Mouse (Mus musculus): ENCODE measurements around the gene Krt79.

Krt79 gene

DNA sequence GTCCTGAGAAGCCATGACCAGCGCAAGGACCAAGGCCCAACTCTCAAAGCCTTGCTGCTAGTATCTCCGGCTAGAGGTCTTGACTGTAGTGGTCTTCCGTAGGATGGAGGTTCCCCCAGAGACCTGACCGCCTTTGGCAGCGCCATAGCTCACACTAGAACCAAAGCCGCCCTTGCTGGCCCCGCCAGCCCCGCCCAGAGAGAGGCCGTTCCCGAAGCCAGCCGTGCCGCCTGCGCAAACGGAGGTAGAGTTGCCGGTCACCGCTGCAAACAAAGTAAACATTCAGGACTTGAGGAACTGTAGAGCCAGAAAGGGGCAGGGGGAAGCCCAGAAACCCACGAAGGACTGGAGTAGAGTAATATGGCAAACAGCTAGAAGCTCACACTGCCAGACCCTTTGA lies 10.5 kb downstream of the Krt79 start:
- no peak for DNase-seq (ENCODE audit: low spot score)

DNA sequence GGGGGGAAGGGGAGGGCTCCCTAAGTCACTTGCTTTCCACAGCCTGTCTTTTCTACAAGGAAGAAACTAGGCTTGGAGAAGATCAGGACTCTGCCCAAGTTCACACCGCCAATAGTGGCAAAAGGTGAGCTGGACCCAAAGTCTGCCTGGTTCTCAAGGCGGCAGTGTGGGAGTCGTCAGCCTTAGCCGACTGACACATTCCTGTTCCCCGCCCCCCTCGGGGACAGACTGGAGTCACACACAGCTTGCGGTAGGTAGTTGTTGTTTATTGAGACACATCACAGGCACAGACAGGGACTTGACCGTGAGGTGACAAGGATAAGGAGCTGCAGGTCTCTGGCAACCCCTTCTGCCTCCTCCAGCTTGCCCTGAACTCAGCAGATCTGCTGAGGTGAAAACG lies 11.0 kb downstream of the Krt79 start:
- DNase-seq (ENCODE audit: low spot score): no peak

DNA sequence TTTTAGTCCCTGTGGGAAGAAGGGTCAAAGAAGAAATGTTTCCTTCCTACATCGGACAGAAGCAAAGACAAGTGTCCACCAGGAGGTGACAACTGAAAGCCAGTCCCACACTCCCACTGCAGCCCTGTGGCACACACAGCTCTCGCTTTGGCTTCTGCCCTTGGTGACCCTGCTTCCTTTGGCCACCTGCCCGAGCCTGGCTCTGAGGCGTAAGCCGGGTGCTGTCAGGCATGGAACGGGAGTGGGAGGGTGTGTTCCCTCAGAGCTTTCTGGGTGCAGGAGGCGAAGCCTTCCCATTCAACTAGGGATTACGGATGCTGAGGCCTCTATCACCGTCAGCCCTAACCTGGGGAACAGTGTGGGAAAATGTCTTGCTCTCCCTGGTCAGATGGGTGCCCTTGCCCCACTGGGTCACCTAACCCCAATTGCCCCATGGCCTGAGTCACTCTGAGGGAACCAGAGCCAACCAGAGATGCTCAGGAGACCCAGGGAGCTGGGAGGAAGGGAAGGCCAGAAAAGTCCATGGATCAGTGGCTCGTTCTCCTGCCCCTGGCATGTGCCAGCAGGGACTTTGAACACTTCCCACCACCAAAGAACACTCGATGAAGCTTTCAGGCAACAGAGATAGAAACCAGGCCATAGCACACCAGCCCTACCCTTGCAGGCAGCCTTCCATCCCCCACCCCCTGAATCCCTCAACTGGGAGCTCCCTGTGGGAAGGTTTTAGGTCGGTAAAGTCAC lies 12.6 kb downstream of the Krt79 start:
- DNase-seq (ENCODE audit: low spot score): peak; percentile 61

DNA sequence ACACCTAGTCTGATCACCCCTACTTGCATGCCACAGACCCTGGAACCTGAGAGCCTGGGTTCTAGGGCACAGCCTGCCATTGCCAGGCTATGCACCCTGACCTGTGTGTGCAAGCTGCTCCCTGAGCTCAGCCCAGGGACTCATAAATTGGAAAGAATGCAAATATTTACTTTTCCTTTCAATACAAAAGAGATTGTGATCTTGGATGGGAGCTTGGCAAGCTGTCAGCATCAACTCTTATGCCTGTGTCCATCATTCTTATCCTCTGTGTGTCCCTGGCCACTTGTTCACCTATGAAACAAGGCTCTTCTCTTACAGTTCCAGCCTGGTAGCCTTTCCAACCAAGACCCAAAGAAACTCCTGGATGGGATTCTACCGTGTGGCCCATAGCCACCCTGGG lies 15.1 kb downstream of the Krt79 start:
- DNase-seq (ENCODE audit: low spot score): no peak

DNA sequence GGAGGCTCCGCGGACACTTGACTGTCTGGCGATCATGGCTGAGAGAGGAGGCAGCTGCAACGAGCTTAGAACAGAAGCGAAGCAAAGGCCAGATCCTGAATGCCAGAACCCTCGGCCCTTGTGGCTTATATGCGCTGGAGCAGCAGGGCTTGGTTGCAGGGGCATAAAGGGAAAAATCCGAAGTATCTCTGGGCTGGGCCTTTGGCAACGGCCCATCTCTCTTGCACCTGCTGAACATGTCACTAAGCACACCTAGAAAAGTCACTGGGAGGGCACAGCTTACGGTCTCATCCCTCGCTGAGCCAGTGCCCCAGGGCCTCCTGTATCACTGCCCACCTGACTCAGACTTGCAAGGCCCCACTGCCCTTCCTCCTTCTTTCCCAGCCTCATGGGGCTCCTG lies 15.5 kb downstream of the Krt79 start, which contains the start of gene Krt4:
TSS of gene Krt4 (minus strand) at position 101 of the 400 bp plus-strand sequence.
- DNase-seq (ENCODE audit: low spot score): no peak

DNA sequence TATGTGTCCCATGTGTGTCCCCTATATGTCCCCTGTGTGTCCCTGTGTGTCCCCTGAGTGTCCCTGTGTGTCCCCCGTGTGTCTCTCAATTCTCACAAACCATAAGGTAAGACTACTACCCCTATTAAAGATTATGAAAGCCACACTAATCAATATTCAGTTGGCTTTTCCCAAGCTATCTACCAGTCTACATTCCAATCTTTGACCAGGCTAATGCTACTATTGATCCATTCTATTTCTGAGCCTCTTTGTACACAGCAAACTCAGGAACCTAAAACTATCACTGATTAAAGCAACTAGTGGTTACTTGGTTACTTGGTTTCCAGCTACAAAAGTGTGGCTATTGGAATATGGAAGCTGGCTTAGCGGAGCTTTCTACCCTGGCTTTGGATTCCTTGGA lies 17.8 kb downstream of the Krt79 start:
- DNase-seq (ENCODE audit: low spot score): no peak

DNA sequence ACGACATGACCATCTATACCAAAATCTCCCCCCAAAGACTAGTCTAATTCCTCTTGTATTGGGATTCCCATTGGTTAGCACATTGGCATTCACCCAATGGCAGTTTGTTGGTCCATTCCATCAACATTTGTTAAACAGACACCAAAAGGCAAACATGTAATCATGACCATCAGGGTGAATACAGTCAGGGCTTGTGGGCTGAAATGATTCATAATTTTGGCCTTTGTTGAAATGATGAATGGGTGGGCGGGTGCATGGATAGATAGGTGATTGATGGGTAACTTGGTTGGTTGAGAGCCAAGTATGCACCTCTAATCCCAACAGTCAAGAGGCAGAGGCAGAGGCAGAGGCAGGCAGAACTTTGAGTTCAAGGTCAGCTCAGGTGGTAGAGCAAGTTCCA lies 24.1 kb downstream of the Krt79 start:
- no peak for DNase-seq (ENCODE audit: low spot score)

DNA sequence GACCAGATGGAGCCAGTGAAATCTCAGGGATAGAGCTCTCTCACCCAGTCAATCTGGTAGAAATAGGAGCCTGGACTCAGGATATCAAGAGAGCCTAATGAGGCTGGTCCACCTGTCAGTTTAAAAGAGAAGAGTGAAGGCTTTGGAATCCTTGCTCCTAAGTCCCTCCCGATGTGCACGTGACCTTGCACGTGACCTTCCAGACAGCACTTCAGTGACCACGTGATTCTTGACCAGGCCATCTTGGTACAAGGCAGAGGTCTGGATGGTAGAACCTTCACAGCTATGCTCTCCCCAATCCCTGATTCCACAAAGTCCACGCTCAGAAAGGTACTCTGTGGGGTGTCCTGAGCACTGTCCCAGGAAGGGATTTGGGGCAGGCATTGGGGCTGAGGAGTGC lies 35.3 kb downstream of the Krt79 start:
- no peak for DNase-seq (ENCODE audit: low spot score)

DNA sequence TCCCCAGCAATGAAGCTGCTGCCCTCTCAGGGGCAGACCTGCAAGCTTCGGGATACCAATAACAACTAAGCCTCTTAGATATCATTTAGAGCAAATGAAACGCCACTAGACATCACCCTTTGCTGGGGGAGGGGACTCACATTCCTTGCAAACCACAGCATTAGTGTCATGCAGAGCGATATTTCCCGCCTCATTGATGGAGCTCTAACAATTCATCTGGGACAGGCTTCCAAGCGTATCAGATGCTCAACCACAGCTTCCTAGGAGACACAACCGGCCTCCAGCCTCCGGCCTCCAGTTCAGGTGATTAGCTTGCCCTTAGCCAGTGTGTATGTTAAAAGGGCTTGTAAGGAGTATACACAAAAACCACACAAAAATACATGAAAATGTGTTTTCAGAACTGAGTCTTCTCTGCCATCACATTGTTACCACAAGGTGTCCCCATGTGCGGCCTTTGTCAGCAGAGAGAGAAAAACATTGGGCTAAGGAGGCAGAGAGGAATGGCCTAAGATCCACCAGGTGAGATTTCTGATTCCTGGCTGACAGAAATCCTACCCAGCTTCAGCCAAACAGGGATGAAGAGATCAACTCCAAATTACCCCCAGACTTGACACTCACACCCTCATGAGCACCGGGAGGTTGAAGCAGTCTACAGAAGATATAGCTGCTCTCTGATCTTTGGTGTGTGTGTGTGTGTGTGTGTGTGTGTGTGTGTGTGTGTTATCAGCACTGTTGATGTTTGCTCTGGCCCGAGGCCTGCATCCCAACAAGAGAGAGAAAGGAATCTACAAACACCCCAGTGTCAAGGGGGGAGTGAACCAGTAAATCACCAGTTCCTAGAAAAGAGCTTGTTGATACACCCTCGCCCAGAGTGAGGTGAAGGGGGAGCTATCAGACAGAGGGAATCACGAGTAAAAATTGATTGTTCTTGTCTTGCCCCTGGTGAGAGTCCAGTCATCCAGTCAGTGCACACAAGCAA lies 37.7 kb downstream of the Krt79 start:
- DNase-seq (ENCODE audit: low spot score): no peak

DNA sequence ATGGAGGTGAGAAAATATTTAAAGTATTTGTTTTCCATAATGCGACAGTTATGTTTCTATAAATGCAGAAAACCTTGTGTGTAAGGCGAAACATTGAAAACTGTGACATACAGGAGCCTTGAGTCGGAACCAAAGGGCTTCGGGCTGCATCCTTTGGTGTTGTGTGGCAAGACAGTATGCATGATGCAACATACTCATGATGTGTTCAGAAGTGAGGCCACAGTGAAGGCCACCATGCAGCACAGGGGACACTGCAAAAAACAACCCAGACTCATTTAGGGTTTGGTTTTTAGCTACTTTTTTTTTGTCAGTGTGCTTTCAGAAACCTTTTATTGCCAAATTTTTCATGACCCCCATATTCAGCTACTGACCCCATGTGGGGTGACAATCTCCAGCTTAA lies 44.9 kb downstream of the Krt79 start:
- no peak for DNase-seq (ENCODE audit: low spot score)

DNA sequence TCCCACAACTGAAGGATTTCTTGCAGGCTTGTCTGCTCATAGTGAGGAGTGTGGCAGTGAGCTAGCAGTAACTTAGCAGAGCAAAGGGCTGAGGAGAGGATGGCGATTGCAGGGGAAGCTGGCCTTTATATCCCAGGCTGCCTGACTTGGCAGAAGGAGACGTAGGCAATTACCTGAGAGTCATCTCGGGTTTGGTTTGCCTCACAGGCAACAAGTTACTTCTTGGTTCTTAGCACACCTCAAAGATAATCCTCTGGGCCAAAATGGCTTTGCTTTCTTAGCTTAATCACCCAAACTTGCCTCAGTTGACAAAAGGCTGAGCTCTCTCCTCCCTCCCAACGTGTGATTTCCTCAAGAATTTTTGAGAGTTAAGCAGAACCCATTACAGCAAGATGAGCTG lies 47.3 kb downstream of the Krt79 start, which contains the start of gene Krt76:
TSS of gene Krt76 (minus strand) at position 101 of the 400 bp plus-strand sequence.
- no peak for DNase-seq (ENCODE audit: low spot score)

DNA sequence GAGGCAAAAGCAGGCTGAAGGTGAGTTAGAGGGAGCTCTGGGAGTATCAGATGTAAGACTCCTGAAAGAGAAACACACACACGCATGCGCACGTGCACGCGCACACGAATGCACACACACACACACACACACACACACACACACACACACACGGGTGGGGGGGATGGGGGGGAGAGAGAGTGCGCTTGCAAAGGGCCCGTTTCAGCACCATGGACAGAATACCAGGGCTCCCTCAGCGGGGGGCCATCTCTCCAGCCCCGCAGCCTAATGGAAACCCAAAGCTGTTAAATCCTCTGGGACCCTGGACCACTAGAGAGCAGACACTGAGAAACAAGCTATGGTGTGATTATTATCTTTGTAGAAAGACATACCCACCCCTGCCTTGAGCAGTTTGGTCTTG lies 60.3 kb downstream of the Krt79 start:
- peak; percentile 48 for DNase-seq (ENCODE audit: low spot score)

Measured in testis, postnatal 10 days (tissue).